Comparison of ENCODE assay signal across 1 mouse cellular context in the genomic region with DNA sequence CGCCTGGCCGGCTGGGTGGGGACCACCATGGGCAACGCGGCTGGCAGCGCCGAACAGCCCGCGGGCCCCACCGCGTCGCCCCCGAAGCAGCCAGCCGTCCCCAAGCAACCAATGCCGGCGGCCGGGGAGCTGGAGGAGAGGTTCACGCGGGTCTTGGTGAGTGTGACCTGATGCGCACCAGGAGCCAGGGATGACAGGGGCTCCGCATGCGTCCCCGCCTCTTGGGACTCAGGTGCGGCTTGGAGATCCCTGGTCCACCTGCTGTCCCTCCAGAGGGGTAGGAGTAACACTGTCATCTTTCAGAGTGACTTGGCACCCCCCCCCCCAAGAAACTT.
TF ChIP-seq lines count a peak whose summit lies in the region.

No protein-coding gene starts in this region.

TF ChIP-seq in MEL, 35 proteins besides CTCF, POLR2A, EP300 and RAD21:
- no peak for TF ChIP-seq ZMIZ1 (IDR thresholded peaks at IDR 0.05; ENCODE audit: low read depth, low read length)
TF ChIP-seq in MEL: peak in this region for 0.
